In genomic region chr3:68332515-68332914, GRCm38 (mm10) we compare ENCODE assay signal across 19 mouse cellular contexts.
"Had no signal": no experiment of that assay in that cellular context is flagged by ENCODE, and none has a peak within 500 bp of the region (broad histone marks: within the 10 kb centered on the region; RNA-seq: fewer than 3 reads in every experiment).

No protein-coding gene starts in this region.

- H3K9ac ChIP-seq: limb, embryonic 12.5 days; limb, embryonic 15.5 days; liver, embryonic 14.5 days; liver, postnatal 0 days; lung, embryonic 14.5 days; midbrain, embryonic 12.5 days; midbrain, embryonic 15.5 days; neural tube, embryonic 13.5 days; stomach, embryonic 15.5 days had no signal

- H3K9me3 ChIP-seq: limb, embryonic 12.5 days; limb, embryonic 15.5 days; midbrain, embryonic 12.5 days; midbrain, embryonic 15.5 days; neural tube, embryonic 13.5 days; stomach, embryonic 15.5 days had no signal

- DNase-seq: kidney, postnatal 14 days; kidney, postnatal 4 days; left cerebral cortex, postnatal 4 days; liver, postnatal 0 days; lung, embryonic 14.5 days; retina, postnatal 1 day; right cerebral cortex, postnatal 25 days; spleen, adult 18-20 months; thymus, postnatal 25 days had no signal

- H3K4me2 ChIP-seq: limb, embryonic 12.5 days; limb, embryonic 15.5 days; liver, embryonic 11.5 days; lung, embryonic 14.5 days; midbrain, embryonic 12.5 days; midbrain, embryonic 15.5 days; neural tube, embryonic 13.5 days; stomach, embryonic 15.5 days had no signal

- H3K27ac ChIP-seq: limb, embryonic 12.5 days; limb, embryonic 15.5 days; liver, embryonic 14.5 days; macrophage; midbrain, embryonic 12.5 days; midbrain, embryonic 15.5 days; neural tube, embryonic 13.5 days; stomach, embryonic 15.5 days had no signal

- H3K4me1 ChIP-seq: limb, embryonic 12.5 days; limb, embryonic 15.5 days; midbrain, embryonic 12.5 days; midbrain, embryonic 15.5 days; neural tube, embryonic 13.5 days; stomach, embryonic 15.5 days had no signal

- H3K4me3 ChIP-seq: limb, embryonic 12.5 days; limb, embryonic 15.5 days; midbrain, embryonic 12.5 days; midbrain, embryonic 15.5 days; neural tube, embryonic 13.5 days; stomach, embryonic 15.5 days had no signal

- H3K27me3 ChIP-seq: limb, embryonic 12.5 days; limb, embryonic 15.5 days; midbrain, embryonic 15.5 days; neural tube, embryonic 13.5 days; stomach, embryonic 15.5 days had no signal

- ATAC-seq: liver, postnatal 0 days; lung, postnatal 0 days; midbrain, embryonic 15.5 days had no signal

- H3K36me3 ChIP-seq: limb, embryonic 12.5 days; limb, embryonic 15.5 days; midbrain, embryonic 12.5 days; midbrain, embryonic 15.5 days; neural tube, embryonic 13.5 days; stomach, embryonic 15.5 days had no signal
